Mouse (Mus musculus): ENCODE measurements around the gene Ctsg.

DNA sequence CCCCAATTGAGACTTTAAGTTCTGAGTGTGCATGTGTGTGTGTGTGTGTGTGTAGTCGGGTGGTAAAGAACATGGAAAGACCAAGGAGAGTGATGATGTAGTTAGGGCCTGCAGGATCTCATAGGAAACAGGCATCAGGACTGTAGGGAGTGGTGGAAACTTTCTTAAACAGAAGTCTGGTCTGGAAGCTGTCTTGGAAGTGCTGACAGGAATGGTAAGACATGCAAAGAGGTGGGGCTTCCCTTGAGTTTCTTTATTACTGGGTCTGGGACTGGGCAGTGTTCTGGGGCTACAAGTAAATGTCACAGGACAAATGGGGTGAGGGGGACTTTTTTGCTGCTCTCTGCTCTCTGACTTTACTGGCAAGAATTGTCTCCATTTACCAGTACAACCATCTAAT lies 4.8 kb downstream of the Ctsg start:
- no peak for TF ChIP-seq CTCF (conservative IDR thresholded peaks at IDR 0.05; ENCODE audit: low read length)
- no peak for TF ChIP-seq POU5F1 (IDR thresholded peaks at IDR 0.05; ENCODE audit: borderline replicate concordance, low read length)
- no peak for TF ChIP-seq NANOG (IDR thresholded peaks at IDR 0.05; ENCODE audit: borderline replicate concordance, low read length)

All from E14TG2a.4 (cell line).